Mouse (Mus musculus) megakaryocyte, embryonic 14.5 days (primary cell): Measurements from ENCODE around the gene Stk24.

Experiments
- FLI1 ChIP-seq: IDR thresholded peaks from 2 replicates; pipeline ENCODE4 v1.6.1; 2012; ENCODE audit warnings: low read length, inconsistent platforms, mixed read lengths
- GATA1 ChIP-seq: IDR thresholded peaks from 3 replicates; pipeline ENCODE4 v1.6.1; 2012; ENCODE audit warnings: mixed read lengths, low read length, inconsistent platforms, borderline replicate concordance

- TF ChIP-seq GATA1, result no peak
- no peak for TF ChIP-seq FLI1
Measured at GRCm38 (mm10) chr14:121405546-121405945, 25.7 kb upstream of the Stk24 start.
